Mouse (Mus musculus) kidney, embryonic 14.5 days (tissue): ENCODE results near the gene Phc1. TPM values are rescaled to one million over a fixed set of nuclear protein-coding genes. Genes with fewer than 3 reads are reported as not detected.

ENCODE experiments used
- ATAC-seq: fragments of 200-750 bp; cut with Nextera tagmentation; 2 replicates; pipeline ENCODE4 v1.8.0; 2017; ENCODE audit warnings: moderate number of reproducible peaks, mild to moderate bottlenecking, moderate TSS enrichment, moderate library complexity; ENCODE audit not compliant: low FRiP score, low TSS enrichment
- H3K27ac ChIP-seq: fragments of 300-500 bp; sonication (generic); 2 replicates; pipeline ENCODE4 v1.5.1; 2014; ENCODE audit warnings: low read depth, mild to moderate bottlenecking, low read length, moderate library complexity, mixed read lengths
- H3K27me3 ChIP-seq: fragments of 300-500 bp; sonication (generic); 2 replicates; pipeline ENCODE4 v1.6.1; 2014; ENCODE audit warnings: mild to moderate bottlenecking, low read length; ENCODE audit not compliant: control insufficient read depth, insufficient read depth
- H3K36me3 ChIP-seq: fragments of 300-500 bp; sonication (generic); 2 replicates; pipeline ENCODE4 v1.6.1; 2014; ENCODE audit warnings: low read length, mixed read lengths; ENCODE audit not compliant: control insufficient read depth, insufficient read depth
- H3K4me1 ChIP-seq: fragments of 300-500 bp; sonication (generic); 2 replicates; pipeline ENCODE4 v1.6.1; 2014; ENCODE audit warnings: low read length, mixed read lengths; ENCODE audit not compliant: control insufficient read depth, insufficient read depth
- H3K4me2 ChIP-seq: fragments of 300-500 bp; sonication (generic); replicated peaks from 2 replicates; pipeline ENCODE4 v1.6.1; 2014; ENCODE audit warnings: low read depth, mild to moderate bottlenecking, low read length
- H3K4me3 ChIP-seq: fragments of 300-500 bp; sonication (generic); 2 replicates; pipeline ENCODE4 v1.5.1; 2014; ENCODE audit warnings: mild to moderate bottlenecking, low read length
- H3K9ac ChIP-seq: fragments of 300-500 bp; sonication (generic); 2 replicates; pipeline ENCODE4 v1.6.1; 2014; ENCODE audit warnings: low read depth, mild to moderate bottlenecking, low read length, moderate library complexity
- H3K9me3 ChIP-seq: fragments of 300-500 bp; sonication (generic); 2 replicates; pipeline ENCODE4 v1.6.1; 2016; ENCODE audit warnings: low read length; ENCODE audit not compliant: control insufficient read depth
- WGBS: fragments of 180-500 bp; shearing (Covaris S2); extraction: QIAGEN DNeasy Blood & Tissue Kit; methylation state at CpG from one replicate; pipeline ENCODE4 v1.1.7; 2014; 5-methylcytosine and 5-hydroxymethylcytosine counted together
- polyA plus RNA-seq: library from polyadenylated mRNA; unstranded; fragments of >200 nt; fragmentation: Nextera tagmentation; extraction: Ambion mirVana; gene quantifications from 2 replicates; pipeline ENCODE4 v1.2.1, GENCODE M21; 2014

Gene Phc1
- polyA plus RNA-seq, 1 experiment from 2014 or later = 29.4 TPM

GRCm38 (mm10) chr6:122342125-122342524, 1.8 kb upstream of the Phc1 start:
- Histone ChIP-seq H3K36me3 (no peaks in the 10 kb centered on the region), H3K27ac (no peak overlapping the region), H3K27me3 (no peaks in the 10 kb centered on the region), H3K4me1 (peaks cover 14% of the 10 kb centered on the region), H3K9me3 (no peaks in the 10 kb centered on the region), H3K4me3 (no peak overlapping the region), H3K4me2 (no peak overlapping the region), H3K9ac (no peak overlapping the region)
- no peak for ATAC-seq
- WGBS = 32% methylated on average over 5 of the region's 5 CpGs

DNA sequence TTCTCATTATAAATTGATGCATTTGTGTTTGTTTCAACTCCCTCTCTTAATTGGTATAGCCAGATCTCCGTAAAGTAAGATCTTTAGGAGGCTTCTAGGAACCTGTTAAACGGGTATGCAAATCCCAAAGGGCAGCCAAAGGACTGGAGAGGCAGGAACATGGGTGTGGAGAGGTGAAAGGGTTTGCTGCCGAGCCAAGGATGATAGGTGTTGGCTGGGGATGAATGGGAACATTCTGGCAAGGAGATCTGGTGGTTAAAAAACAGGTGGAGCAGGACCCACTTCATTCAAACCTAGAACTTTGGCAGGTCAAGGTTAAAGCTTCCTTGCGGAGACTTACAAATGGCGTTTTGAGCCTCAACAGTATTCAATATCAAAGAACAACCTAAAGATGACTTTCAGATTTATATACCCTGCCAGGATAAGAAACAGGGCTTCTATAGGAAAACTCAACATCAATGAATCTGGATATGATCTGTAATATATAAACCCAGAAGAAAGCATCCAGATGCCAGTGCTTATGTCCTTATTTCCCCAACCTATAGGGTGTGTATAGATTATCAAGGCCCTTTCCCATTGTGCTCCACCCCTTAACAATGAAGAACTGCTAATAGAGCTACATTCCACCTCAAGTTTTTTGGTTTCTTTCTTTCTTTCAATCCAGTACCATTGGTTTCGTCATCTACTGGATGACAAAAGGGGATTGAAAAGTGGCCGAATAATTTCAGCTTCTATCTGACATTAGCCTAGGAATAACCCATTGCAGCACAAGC, 863 bp upstream of the Phc1 start:
- Histone ChIP-seq H3K4me2 (peak overlapping the region; percentile 47), H3K9ac (no peak overlapping the region), H3K4me3 (0 out of 2 replicates have a peak overlapping the region, but pooled peaks have one; percentile 76), H3K36me3 (peaks cover 6% of the 10 kb centered on the region; the same call in 1 of the 2 replicates), H3K27ac (no peak overlapping the region), H3K9me3 (no peaks in the 10 kb centered on the region), H3K4me1 (peaks cover 14% of the 10 kb centered on the region), H3K27me3 (no peaks in the 10 kb centered on the region)
- ATAC-seq = no peak
- WGBS = 42% methylated on average over 7 of the region's 7 CpGs

- Histone ChIP-seq H3K27ac (peak overlapping the region; percentile 93), H3K4me1 (peaks cover 11% of the 10 kb centered on the region), H3K36me3 (peaks cover 16% of the 10 kb centered on the region), H3K9me3 (no peaks in the 10 kb centered on the region), H3K4me2 (peak overlapping the region; percentile 66), H3K4me3 (peak overlapping the region; percentile 76), H3K9ac (peak overlapping the region; percentile 84), H3K27me3 (no peaks in the 10 kb centered on the region)
- ATAC-seq = peak; percentile 92
- 2% methylated on average over 35 of the region's 71 CpGs for WGBS
Observed at GRCm38 (mm10) chr6:122339648-122340341, 566 bp downstream of the Phc1 start.

DNA sequence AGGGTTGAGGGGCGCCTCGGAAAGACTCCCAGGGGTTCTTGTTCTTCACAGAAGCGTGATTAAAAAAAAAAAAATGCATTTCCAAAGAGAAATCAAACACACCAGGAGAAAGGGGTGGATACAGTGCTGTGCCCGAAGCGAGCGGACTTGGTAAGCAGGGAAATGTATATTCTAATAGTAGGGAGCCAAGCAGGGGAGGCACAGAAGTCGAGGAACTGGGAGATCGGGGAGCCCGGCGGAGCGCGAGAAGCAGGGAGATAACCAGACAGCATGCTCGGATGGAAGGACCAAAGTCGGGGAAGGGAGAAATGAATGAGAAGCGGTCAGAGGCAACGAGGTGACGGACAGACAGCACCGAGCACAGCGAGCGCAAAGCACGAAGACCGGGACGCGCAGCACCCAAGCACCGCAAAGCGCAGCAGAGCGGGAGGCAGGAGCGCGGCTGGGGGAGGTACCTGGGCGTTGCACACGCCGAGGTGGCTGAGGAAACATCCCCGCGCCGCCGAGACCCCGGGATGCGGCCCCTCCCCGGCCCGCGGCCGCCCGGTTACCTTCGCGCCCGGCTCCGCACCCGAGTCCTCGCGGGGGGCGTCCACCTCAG, 1.2 kb downstream of the Phc1 start:
- no peaks in the 10 kb centered on the region for H3K9me3 ChIP-seq
- WGBS = under 1% methylated on average over 32 of the region's 51 CpGs
- peak overlapping the region; percentile 84 for H3K9ac ChIP-seq
- ATAC-seq = peak; percentile 84
- H3K4me3 ChIP-seq = peak overlapping the region; percentile 76
- peak overlapping the region; percentile 93 for H3K27ac ChIP-seq
- peak overlapping the region; percentile 66 for H3K4me2 ChIP-seq
- peaks cover 6% of the 10 kb centered on the region; the same call in 1 of the 2 replicates for H3K4me1 ChIP-seq
- peaks cover 21% of the 10 kb centered on the region for H3K36me3 ChIP-seq
- no peaks in the 10 kb centered on the region for H3K27me3 ChIP-seq

DNA sequence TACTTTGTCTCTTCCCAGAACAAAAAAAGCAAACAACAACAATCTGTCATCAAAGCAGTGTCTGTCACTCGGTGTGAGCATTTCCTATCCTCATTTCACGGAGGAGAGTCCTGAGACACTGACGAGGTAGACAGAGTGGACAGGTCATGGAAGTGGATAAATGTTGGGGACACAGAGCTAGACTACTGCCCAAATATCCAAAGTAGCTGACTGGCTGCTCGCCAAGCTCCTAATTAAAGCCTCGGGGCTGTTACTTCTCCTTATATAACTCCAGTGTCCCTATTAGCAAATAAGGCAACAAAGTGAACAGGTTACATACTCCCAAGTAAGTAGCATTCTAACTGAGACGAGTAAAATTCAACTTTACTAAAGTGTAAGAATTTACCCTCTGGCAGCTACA, 2.8 kb downstream of the Phc1 start:
- Histone ChIP-seq H3K27me3 (no peaks in the 10 kb centered on the region), H3K4me1 (peaks cover 6% of the 10 kb centered on the region; the same call in 1 of the 2 replicates), H3K4me3 (no peak overlapping the region), H3K27ac (no peak overlapping the region), H3K9me3 (no peaks in the 10 kb centered on the region), H3K36me3 (peaks cover 37% of the 10 kb centered on the region), H3K4me2 (no peak overlapping the region), H3K9ac (no peak overlapping the region)
- 59% methylated on average over 6 of the region's 6 CpGs for WGBS
- no peak for ATAC-seq

DNA sequence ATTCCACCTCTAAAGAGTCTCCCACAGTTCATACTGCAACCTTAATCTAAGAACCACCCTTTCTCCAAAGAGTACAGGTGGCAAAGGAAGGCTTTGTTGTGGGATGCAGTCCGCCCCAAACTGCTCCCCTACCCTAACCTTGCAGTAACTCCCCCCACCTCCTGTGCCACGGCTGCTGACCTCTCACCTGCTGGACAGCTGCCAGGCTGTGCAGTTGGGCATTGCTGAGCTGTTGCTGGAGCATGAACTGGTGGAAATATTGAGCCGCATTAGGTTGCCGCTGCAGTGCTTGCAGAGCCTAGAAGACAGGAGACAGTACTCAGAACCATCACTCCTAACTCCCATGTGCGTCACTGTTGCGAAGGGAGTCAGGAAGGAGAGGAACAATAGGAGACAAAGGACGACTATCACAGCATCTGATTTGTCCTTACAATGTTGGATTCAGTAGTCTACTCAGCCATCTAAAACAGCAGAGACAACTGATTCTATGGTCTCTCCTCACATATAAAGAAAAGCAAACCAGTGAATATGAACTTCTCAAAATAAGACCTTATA, 5.5 kb downstream of the Phc1 start:
- H3K4me1 ChIP-seq = peaks cover 6% of the 10 kb centered on the region; the same call in 1 of the 2 replicates
- peaks cover 55% of the 10 kb centered on the region for H3K36me3 ChIP-seq
- 84% methylated on average over 7 of the region's 7 CpGs for WGBS
- no peak overlapping the region; the same call in 1 of the 2 replicates for H3K9ac ChIP-seq
- H3K4me3 ChIP-seq = no peak overlapping the region
- H3K9me3 ChIP-seq = no peaks in the 10 kb centered on the region
- H3K27me3 ChIP-seq = no peaks in the 10 kb centered on the region
- H3K27ac ChIP-seq = no peak overlapping the region
- no peak for ATAC-seq
- H3K4me2 ChIP-seq = no peak overlapping the region

GRCm38 (mm10) chr6:122333081-122333612, 7.2 kb downstream of the Phc1 start:
- no peak overlapping the region for H3K4me3 ChIP-seq
- no peaks in the 10 kb centered on the region for H3K27me3 ChIP-seq
- no peak overlapping the region for H3K9ac ChIP-seq
- 88% methylated on average over 13 of the region's 13 CpGs for WGBS
- no peak for ATAC-seq
- H3K4me1 ChIP-seq = no peaks in the 10 kb centered on the region
- H3K36me3 ChIP-seq = peaks cover 64% of the 10 kb centered on the region
- H3K9me3 ChIP-seq = no peaks in the 10 kb centered on the region
- no peak overlapping the region for H3K4me2 ChIP-seq
- no peak overlapping the region for H3K27ac ChIP-seq

- WGBS = 90% methylated on average over 6 of the region's 6 CpGs
Observed at GRCm38 (mm10) chr6:122325361-122325975, 14.9 kb downstream of the Phc1 start.

More at GRCm38 (mm10) chr6:122325361-122325975, 14.9 kb downstream of the Phc1 start:
- no peak overlapping the region for H3K4me2 ChIP-seq
- H3K27ac ChIP-seq = no peak overlapping the region
- no peaks in the 10 kb centered on the region for H3K4me1 ChIP-seq
- peaks cover 56% of the 10 kb centered on the region for H3K36me3 ChIP-seq
- H3K9me3 ChIP-seq = no peaks in the 10 kb centered on the region
- H3K27me3 ChIP-seq = no peaks in the 10 kb centered on the region
- H3K4me3 ChIP-seq = no peak overlapping the region
- no peak for ATAC-seq
- H3K9ac ChIP-seq = no peak overlapping the region
